Mouse (Mus musculus) gastrocnemius, adult 2 months (tissue): ENCODE results near the gene Gm12355. TPM values are rescaled to one million over a fixed set of nuclear protein-coding genes. Genes with fewer than 3 reads are reported as not detected.
A peak's percentile ranks its signal among the peaks of the same experiment; 100 is the strongest.
"Not testable (repeated sequence)": the region's sequence is repeated elsewhere in the genome, so short reads cannot be mapped to it uniquely, and the experiment has no call there.

Source experiments
- DNase-seq: peaks from one replicate; pipeline ENCODE4 v3.0.0; 2022
- H3K27ac ChIP-seq: fragments of 200-600 bp; 2 replicates; pipeline ENCODE4 v1.8.1; 2022; ENCODE audit warnings: mild to moderate bottlenecking
- H3K4me3 ChIP-seq: fragments of 200-600 bp; 2 replicates; pipeline ENCODE4 v1.8.1; 2022; ENCODE audit warnings: mild to moderate bottlenecking, moderate library complexity
- CTCF ChIP-seq: fragments of 200-600 bp; IDR thresholded peaks from 2 replicates; pipeline ENCODE4 v1.8.1; 2022; ENCODE audit warnings: antibody characterized with exemption, mild to moderate bottlenecking, moderate library complexity
- intact Hi-C: fragments of 180-260 bp; cut with DNase I; formaldehyde crosslinking; loops from one replicate; pipeline ENCODE4 v1.15.1; 2025
- long read RNA-seq, 2 experiments: library from polyadenylated mRNA; stranded (forward); transcript quantifications; one replicate each; pipeline ENCODE4 v2.0.0; 2021
- total RNA-seq, 2 experiments: library from RNA; stranded (reverse); gene quantifications; 2 replicates each; pipeline ENCODE4 v1.2.3; 2021

The Gm12355 gene
- total RNA-seq, result 1 to 10 TPM; 4.6 to 5.6 TPM
- long read RNA-seq, experiment 1, result 0 reads
- long read RNA-seq, experiment 2, result 0 reads

DNA sequence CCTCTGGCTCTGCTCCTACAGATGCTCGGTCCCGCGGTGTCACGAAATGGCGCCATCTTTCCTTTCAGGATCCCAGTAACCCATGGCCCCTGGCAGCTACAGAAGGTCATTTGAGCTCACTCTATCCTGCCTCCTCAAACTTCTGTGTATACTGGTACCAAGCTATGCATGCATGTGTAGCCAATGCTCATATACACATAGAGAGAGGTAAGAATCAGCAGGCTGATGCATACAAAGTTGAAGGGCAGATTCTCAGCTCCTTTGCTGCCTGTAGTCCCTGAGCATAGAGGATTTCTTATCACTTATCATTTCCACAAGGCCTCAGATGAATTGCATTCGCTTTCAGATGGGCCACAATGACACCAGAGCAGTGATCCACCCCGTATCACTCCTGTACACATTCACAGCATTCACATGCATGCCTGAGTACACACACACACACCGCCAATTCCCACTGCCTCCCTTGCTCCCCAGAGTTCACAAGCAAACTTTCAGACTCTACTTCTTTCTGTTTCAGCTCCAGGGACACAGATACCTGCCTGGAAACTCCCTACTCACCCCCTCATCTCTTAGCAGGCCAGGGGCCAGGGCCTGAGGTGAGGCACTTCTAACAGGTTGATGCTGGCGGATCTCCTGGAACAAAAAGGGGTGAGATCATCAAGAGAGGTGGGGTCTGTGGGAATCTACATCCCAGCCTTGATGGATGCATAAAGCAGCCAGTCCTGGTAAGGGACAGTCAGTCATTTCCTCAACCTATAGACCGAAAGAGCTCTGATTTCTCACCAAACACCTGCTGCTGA lies at the start of gene Gm12355, which contains the start of gene Gsdma3:
Gene Gm12355 (minus strand): TSS at position 51 of the 800 bp plus-strand sequence.
Gene Gsdma3 (plus strand): TSS at position 750 of the 800 bp plus-strand sequence.
- intact Hi-C loops, result no loop called here
- no peak for TF ChIP-seq CTCF

DNA sequence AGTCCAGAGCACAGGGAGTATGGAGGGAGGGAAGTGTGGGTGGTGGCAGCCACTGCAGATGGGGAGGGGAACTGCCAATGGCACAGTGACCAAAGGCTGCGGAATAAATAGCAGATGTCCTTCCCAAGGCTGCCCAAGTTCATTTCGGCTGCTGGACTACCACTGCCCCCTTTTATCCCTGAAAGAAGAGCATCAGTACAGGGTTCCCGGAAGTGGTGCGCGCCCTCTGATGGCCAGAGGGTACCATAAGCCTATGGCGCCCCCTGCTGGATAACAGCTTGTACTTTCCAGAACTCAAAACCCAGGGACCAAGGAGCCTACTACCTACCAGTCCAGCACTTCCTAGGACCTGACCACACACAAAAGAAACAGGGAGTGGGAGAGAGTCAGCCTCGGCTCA lies 47.7 kb upstream of the Gm12355 start:
- H3K4me3 ChIP-seq, intact Hi-C loops, H3K27ac ChIP-seq: not testable (repeated sequence)
- DNase-seq, result peak; percentile 70
- peak; percentile 56 for TF ChIP-seq CTCF

More for the DNA sequence above, at the start of gene Gm12355, which contains the start of gene Gsdma3:
- Histone ChIP-seq H3K27ac (no peak within 1 kb of the TSS), H3K4me3 (no peak within 1 kb of the TSS)
- DNase-seq, result no peak

DNA sequence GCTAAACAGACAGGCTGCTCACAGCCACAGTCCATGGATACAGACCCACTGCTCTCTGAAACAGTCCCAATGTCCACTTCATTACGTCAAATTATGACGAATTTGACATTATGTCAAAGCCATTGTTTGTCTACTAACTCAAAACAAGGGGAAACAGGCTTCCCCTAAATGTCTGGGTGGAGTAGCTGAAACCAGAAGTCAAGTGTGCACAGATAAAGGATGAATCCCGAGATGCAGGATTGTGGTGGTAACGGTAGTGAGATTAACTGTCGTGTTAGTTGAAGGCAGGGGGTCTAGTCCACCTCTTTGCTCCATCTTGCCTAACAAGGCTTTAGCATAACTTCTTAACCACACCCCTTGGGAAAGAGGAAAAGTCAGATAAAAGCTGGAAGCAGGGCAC lies 47.0 kb upstream of the Gm12355 start:
- DNase-seq, result no peak
- Histone ChIP-seq H3K27ac (peak overlapping the region; percentile 35; the same call in 1 of the 2 replicates), H3K4me3 (no peak overlapping the region)
- intact Hi-C loops, result no loop called here
- TF ChIP-seq CTCF, result no peak

DNA sequence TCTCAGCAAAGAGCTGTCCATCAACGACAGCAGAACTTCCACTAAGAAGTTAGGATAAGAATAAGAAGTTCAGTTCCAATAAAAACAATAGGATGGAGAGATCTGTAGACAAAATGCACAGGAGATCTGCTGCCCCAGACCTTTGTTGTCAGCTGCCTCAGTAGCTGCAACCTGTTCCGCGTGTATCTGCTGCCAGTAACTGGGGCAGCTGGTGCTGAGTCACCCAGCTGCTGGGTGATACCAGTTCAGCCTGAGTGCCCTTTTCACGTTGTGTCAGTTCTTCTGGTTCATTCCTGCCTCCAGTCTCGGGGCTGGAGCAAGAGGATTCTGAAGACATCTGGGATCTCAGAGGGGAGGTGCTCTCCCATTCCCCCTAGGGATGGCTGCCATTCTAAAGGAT lies 46.4 kb upstream of the Gm12355 start:
- intact Hi-C loops, result no loop called here
- H3K27ac ChIP-seq, result peak overlapping the region; percentile 35; the same call in 1 of the 2 replicates
- no peak overlapping the region for H3K4me3 ChIP-seq
- peak; percentile 48 for DNase-seq
- no peak for TF ChIP-seq CTCF

DNA sequence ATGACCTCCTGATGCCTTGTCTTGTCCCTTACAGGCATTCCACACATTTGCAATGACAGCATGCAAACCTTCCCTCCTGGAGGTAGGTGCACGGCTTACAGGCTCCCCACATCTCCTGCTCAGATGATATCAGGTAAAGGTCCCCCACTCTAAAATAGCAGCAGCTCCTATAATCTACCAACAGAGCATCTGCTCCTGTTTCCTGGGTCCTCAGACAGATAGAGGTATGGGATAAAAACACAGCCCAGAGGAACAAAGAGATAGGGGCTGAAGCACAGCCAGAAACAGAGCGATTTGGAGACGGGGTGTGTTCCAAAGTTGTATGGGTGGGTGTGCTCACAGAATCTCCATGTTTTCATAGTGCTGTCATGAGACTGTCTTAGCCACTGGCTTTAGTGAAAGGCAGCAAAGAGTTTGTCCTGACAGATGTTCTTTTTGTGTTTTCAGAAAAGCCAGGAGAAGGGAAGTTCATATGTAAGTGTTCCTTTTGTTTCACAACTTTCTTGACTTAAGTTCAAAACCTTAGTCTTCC lies 45.9 kb upstream of the Gm12355 start:
- intact Hi-C loops, result no loop called here
- H3K4me3 ChIP-seq, result no peak overlapping the region
- no peak overlapping the region for H3K27ac ChIP-seq
- TF ChIP-seq CTCF, result no peak
- no peak for DNase-seq

DNA sequence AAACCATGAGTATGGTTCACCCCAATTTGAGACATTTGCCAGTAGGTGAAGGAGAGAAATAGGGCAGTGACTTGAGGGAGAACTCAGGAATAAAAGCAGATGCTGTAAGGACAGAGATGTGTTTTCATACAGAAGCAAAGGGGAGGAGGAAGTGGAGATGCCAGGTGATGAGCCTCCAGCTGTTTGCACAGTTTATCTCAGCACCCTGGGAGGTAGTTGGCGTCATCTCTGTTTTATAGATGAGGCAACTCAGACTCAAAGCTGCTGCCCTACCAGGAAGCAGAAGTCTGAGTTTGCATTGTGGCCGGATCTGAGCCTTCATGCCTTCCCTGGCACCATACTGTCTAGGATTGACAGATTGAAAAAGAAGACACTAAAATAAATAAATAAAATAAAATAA lies 43.5 kb upstream of the Gm12355 start:
- intact Hi-C loops, result no loop called here
- no peak for DNase-seq
- H3K4me3 ChIP-seq, result no peak overlapping the region
- no peak for TF ChIP-seq CTCF
- no peak overlapping the region for H3K27ac ChIP-seq

DNA sequence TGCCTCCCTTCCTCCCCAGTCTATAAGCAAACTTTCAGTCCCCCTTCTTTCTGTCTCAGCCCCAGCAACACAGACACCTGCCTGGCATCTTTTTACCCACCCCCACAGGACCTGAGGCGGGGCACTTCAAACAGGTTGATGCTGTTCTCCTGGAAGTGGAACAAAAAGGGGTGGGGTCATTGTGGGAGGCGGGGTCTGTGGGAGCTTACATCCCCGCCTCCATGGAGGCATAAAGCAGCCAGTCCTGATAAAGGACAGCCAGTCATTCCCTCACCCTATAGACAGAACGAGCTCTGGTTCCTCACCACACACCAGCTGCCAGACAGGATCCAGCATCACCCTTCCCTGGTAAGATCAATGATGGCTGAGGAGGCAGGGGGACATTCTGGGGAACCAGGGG lies 38.6 kb upstream of the Gm12355 start, which contains the start of gene Gsdma:
Gene Gsdma (plus strand): TSS at position 261 of the 400 bp plus-strand sequence.
- Histone ChIP-seq H3K27ac (no peak within 1 kb of the TSS), H3K4me3 (no peak within 1 kb of the TSS)
- intact Hi-C loops, result no loop called here
- no peak for DNase-seq
- TF ChIP-seq CTCF, result no peak

DNA sequence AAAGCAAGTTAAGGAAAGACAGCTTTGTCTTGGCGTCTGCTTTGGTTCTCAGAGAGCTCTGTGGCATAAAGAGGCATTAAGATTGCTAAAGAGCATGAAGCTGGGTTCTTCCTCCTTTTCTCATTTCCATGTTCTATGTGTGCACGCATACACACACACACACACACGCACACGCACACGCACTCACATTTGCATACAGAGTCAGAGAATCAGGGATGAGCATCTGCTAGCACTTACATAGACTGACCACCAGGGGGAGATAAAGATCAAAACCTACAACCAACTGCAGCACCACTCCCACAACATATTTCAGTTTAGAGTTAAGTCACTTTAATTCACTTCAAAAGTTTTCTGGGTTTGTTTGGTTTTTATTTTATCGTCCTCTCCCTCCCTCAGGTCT lies 35.1 kb upstream of the Gm12355 start:
- TF ChIP-seq CTCF, result peak; percentile 80
- no peak for DNase-seq
- Histone ChIP-seq H3K4me3 (no peak overlapping the region), H3K27ac (no peak overlapping the region)
- intact Hi-C loops, result no loop called here

DNA sequence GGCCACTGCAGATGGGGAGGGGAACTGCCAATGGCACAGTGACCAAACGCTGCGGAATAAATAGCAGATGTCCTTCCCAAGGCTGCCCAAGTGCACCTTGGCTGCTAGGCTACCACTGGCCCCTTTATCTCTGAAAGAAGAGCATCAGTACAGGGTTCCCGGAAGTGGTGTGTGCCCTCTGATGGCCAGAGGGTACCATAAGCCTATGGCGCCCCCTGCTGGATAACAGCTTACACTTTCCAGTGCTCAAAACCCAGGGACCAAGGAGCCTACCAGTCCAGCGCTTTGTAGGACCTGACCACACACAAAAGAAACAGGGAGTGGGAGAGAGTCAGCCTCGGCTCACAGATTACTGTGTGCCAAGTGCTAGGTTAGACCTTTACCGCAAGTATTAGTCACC lies 29.6 kb upstream of the Gm12355 start:
- H3K4me3 ChIP-seq, intact Hi-C loops, H3K27ac ChIP-seq: not testable (repeated sequence)
- peak; percentile 51 for TF ChIP-seq CTCF
- DNase-seq, result peak; percentile 59

DNA sequence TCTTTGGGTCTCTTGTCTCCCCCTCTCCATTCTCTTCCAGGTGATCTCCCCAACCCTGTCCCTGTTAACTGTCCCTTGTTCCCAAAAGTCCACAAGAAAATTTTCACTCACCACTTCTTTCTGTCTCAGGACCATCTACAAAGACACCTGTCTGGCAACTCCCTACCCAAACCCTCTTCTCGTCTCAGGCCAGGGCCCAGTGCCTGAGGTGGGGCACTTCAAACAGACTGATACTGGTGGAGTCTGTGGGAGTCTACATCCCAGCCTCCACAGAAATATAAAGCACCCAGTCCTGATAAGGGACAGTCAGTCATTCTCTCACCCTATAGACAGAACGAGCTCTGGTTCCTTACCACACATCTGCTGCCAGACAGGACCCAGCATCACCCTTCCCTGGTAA lies 21.0 kb upstream of the Gm12355 start, which contains the start of gene Gsdma2:
Gene Gsdma2 (plus strand): TSS at position 301 of the 400 bp plus-strand sequence.
- H3K4me3 ChIP-seq, result no peak within 1 kb of the TSS
- no peak for DNase-seq
- no peak within 1 kb of the TSS for H3K27ac ChIP-seq
- intact Hi-C loops, result no loop called here
- TF ChIP-seq CTCF, result no peak

DNA sequence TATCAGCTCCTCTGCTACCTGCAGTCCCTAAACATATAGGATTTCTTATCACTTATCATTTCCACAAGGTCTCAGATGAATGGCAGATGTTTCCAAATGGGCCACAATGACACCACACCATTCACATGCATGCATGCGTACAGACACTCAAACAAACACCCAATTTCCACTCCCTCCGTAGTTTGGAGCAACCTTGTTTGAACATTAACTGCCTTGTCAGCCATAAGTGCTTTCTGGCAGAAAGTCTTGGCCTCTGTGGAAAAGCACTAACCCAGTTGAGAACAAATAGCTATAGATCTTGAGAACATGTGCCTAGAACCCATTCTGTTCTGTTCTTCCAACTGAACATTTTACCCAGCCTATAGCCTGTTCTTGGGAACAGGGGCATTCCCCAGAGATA lies 20.5 kb upstream of the Gm12355 start:
- DNase-seq, result no peak
- no peak for TF ChIP-seq CTCF
- Histone ChIP-seq H3K4me3 (no peak overlapping the region), H3K27ac (no peak overlapping the region)
- intact Hi-C loops, result no loop called here

DNA sequence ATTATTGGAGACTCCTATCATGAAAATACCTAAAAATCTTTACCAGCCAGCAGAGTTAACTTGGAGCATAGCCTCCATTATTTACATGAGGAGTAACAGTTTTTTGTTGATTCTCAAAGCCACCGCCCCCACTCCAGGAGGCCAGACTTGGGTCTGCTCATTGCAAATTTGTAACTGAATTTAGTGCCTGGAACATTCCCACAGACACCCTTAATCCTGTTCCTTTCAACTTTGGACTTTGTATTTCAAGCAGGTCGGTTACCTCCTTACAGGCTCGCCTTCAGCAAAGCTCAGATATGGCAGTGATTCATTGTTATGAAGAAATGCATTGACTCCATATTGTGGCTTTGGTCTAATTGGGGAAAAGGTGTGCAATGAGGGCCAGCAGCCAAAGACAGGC lies 19.3 kb upstream of the Gm12355 start:
- no peak for TF ChIP-seq CTCF
- Histone ChIP-seq H3K27ac (no peak overlapping the region), H3K4me3 (no peak overlapping the region)
- DNase-seq, result no peak
- intact Hi-C loops, result no loop called here

DNA sequence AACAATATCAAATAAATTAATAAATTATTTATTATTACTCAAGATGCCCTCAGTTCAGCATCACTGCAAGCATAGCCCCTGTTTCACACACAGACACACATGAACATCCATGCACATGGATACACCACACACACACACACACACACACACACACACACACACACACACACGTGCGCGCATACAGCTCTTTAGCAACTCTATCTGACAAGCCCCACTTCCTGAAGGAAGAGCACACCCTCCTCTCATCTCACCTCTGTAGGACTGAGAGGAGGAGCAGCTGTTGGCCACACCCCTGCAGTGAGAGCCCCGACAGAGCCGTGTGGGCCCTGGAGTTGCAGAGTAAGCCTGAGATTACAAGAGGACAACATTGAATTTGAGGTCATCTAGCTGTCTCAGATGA lies 14.6 kb upstream of the Gm12355 start:
- DNase-seq, result no peak
- H3K27ac ChIP-seq, result no peak overlapping the region
- no peak for TF ChIP-seq CTCF
- H3K4me3 ChIP-seq, result no peak overlapping the region
- intact Hi-C loops, result no loop called here
